Mouse (Mus musculus) kidney, adult 9 months (tissue): Measurements from ENCODE around the gene Actl6b.

Experiments used
- DNase-seq: peaks from one replicate; pipeline ENCODE4 v3.0.0; 2022

Actl6b gene

DNA sequence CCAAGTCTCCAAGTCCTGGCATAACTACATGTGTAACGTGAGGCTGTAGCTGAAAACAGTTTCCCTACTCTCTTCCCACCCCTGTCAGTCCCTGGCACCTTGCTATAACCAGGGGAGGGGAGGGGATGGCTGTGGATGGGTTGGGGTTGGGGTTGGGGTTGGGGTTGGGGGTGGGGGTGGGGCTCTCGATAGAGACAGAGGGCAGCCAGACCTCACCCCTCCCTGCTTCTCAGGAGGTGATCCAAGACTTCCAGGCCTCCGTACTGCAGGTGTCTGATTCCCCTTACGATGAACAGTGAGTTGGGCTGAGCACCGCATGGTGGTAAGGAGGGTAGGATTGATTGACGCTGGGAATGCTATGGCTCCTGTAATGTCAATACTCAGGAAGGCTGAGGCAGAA is 12.4 kb downstream of the Actl6b start:
- DNase-seq = no peak

DNA sequence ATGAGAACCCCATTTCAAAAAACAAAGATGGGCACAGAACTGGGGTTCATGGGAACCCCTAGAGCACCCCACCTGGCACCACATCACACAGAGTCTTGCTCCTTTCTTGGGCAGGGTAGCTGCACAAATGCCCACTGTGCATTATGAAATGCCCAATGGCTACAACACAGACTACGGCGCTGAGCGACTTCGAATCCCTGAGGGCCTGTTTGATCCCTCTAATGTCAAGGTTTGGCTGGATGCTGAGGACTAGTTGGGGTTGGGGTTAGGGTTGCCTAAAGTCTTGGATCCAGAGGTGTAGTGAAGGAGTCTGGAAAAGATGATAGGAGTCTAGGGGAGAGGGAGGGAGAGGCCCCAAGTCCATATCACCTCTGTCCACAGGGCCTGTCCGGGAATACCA is 13.1 kb downstream of the Actl6b start:
- DNase-seq = no peak

DNA sequence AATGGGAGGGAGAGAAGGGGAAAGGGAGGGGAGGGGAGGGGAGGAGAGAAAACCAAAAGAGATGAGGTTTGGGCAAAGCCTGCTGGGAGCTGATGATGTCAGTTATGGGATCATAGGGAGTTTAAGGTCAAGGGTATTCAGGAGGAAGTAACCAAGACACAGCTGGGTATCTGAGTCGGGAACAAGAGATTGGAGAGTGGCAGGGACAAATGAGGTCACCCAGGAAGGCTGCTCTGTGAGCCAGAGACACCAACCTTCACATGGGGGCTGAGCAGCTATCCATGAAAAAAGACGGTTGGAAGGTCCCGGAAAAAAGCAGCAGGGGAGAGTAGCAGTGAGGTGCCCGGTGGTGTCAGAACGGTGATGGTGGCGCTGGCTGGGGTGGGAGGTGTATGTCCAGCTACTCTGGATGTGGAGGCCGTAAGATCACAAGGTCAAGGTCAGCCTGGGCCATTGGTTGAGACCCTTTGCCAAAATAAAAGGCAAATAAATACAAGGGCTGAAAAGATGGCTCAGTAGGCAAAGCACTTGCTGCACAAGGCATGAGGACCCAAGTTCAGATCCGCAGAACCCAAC is 15.0 kb downstream of the Actl6b start:
- no peak for DNase-seq

DNA sequence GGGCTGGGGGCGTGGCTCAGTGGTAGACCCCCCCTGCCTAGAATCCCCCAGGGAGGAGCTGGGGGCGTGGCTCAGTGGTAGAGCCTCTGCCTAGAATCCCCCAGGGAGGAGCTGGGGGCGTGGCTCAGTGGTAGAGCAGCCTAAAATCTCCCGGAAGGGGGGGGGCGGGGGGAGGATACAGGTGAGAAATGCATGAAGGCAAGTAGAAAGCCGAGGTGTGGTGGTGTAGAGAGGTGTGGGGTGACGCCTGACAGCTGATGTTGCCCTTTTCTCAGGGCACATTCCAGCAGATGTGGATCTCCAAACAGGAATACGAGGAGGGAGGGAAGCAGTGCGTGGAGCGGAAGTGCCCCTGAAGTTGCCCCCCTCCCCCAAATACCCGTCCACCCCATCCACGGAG is 15.7 kb downstream of the Actl6b start:
- no peak for DNase-seq

DNA sequence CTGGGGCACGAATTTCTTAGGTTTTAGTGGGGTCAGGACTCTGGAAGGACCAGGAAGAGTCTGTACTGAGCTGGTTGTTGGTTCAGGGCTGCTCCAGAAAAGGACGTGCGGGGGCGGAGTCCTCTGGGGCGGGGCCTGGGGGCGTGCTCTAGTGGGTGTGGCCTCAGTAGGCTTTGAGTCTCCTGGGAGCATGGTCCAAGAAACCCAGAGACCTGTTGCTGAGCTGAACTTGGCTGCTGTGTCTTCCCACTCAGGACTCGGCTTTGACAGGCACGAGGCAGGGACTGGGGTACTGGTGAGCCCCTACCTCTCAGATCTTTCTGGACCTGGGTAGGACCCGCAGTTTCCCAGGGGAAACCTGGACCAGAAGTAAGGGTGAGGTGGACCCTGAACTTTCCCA is 16.3 kb downstream of the Actl6b start, which contains the start of gene Tfr2:
Gene Tfr2, plus strand, starts transcription at position 176 of the 400 bp plus-strand sequence.
- peak; percentile 68 for DNase-seq

DNA sequence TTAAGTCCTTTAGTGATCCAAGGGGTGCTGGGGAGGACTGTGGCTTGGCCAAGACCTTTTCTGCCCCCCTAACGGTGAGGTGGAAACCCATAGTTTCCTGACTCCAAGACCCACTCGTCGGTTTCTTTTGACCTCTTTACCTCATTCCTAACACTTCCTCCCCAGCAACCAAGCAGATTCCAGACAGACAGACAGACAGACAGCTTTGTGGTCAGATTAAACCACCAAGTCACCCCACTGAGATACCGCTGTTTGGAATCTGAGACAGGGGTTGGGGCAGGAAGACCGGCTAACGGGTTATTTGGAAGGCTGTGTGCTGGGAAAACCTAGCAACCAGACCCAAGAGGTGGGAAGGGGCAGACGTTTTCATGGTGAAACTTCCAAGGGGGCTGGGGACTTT is 16.9 kb downstream of the Actl6b start:
- no peak for DNase-seq

DNA sequence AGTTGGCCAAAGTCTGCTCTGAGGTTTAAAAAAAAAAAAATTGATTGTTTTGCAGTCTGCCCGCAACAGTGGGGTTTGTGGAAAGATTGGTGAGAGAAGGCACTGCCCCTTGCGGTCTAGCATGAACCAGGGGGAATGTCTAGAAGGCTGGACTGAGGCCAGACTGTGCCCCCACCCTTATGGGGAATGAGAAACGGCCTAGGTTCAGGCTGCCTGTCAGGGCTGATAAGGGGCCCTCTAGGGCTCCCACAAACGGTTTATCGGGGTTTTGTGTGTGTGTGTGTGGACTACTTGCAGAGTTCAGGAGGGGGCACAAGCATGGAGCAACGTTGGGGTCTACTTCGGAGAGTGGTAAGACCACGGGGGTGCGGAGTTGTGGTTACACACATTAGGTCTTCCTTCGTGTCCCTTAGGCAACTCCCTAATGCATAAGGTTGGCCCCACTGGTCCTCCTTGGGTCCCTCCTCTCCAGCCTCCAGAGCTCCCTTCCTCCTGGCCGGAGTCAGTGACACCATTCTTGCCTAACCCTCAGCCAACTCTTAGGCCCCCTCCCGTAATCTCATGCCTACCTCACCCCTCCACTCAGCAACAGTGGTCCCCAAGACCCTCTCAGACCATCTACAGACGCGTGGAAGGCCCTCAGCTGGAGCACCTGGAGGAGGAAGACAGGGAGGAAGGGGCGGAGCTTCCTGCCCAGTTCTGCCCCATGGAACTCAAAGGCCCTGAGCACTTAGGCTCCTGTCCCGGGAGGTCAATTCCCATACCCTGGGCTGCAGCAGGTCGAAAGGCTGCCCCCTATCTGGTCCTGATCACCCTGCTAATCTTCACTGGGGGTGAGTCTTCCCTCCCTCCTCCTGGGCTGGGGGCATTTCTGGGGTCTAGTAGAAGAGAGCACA is 17.6 kb downstream of the Actl6b start:
- DNase-seq = no peak

DNA sequence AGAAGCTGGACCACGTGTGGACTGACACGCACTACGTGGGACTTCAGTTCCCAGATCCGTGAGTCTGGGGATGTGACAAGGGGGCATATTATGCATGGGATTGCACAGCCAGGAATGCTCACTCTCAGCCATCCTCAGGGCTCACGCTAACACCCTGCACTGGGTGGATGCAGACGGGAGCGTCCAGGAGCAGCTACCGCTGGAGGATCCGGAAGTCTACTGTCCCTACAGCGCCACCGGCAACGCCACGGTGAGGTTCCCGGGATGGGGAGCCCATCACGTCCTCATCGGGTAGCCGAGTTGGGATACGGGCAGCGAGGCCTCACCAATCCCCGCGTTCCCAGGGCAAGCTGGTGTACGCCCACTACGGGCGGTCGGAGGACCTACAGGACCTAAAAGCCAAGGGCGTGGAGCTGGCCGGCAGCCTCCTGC is 21.2 kb downstream of the Actl6b start:
- DNase-seq = no peak

DNA sequence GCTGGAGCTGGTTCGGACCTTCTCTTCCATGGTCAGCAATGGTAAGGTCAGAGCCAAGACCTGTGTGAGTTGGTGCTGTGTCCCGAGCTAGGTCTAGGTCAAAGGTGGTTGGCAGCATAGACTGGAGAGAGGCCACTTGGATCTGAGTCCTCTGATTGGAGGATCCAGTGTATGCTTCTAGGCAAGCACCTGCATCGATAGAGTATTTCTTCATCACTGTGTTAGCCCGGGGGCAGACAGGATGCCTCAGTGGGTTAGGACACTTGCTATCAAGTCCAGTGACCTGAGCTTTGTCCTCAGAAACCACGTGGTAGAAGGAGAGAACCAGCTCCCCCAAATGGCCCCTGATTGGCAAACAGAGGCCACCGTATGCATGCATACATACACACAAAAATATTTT is 26.9 kb downstream of the Actl6b start:
- DNase-seq = no peak

DNA sequence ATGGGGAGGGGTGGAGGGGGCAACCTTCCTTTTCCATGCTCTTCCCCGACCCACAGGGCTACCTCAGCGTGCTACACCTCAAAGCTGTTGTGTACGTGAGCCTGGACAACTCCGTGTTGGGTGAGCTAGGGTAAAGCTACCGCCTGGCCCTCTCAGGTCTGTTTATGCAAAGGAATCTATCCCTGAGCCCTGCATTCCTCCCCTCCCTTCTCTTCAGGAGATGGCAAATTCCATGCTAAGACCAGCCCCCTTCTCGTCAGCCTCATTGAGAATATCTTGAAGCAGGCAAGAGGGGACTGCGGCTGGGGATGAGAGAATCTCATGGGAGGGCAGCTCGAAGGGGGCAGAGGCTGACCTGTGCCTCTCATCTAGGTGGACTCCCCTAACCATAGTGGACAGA is 29.4 kb downstream of the Actl6b start:
- no peak for DNase-seq

DNA sequence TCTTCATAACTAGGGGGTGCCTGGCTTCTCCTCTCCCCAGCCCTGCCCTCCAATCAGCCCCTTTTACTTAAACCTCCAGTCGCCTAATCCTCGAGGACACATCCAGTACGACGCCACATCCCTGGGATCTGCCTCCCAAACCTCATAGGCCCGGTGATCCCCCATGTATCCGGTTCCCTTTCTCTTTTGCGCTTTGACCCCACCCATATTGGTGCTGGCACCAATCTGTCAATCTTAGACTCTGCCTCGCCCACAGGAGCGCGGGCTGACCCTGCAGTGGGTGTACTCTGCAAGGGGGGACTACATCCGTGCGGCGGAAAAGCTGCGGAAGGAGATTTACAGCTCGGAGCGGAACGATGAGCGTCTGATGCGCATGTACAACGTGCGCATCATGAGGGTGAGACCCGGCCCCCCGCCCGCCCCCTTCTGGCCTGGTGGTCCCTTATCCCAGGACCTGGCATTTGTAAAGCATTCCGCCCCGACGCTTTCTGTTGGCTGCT is 30.4 kb downstream of the Actl6b start:
- no peak for DNase-seq

DNA sequence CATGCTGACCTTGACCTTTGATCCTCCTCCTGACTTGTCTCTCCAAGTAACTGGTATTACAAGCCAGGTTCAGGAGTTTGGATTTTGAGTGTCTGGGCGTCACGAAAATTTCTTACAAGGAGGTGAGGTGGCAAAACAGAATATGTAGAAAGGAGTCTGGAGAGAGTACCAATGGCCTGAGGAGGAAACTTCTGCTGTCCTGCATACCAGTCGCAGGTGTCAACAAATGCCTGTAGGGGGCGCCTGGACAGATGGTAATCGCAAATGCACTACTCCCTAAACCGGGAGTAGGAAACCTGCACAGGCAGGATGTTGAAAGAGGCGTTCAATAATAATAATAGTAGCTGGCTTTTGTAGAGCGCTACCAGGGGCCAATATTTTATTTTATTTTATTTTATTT is 31.7 kb downstream of the Actl6b start:
- DNase-seq = peak; percentile 78

DNA sequence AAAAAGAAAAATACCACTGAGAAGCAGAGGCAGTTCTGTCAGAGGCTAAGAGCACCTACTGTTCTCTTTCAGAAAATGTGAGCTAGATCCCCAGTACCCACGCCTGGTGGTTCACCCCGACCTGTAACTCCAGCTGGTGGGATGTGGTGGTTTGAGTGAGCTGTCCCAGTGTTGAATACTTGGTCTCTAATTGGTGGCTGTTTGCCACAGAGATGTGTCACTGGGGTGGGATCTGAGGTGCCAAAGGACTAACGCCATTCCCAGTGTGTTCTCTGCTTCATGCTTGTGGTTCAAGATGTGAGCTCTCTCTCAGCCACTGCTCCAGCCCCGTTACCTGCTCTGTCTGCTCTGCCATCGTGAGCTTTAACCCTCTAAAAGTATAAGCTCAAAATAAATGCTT is 37.2 kb downstream of the Actl6b start:
- DNase-seq = no peak

DNA sequence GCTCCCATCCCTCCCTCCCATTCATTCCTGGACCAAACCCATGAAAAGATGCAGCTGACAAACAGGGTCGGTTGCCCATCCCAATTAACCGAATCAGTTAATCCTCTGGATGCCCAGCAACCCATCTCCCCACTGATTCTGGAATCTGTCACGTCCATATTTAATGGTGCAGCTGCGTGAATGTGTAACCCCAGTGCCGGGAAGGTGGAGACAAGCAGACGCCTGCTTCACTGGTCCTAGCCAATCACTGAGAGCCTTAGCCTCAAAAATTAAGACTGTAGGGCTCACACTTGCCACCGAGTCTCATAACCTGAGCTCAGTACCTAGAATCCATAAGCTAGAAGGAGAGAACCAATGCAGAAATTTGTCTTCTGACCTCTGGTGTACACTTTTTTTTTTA is 42.6 kb downstream of the Actl6b start:
- DNase-seq = no peak

DNA sequence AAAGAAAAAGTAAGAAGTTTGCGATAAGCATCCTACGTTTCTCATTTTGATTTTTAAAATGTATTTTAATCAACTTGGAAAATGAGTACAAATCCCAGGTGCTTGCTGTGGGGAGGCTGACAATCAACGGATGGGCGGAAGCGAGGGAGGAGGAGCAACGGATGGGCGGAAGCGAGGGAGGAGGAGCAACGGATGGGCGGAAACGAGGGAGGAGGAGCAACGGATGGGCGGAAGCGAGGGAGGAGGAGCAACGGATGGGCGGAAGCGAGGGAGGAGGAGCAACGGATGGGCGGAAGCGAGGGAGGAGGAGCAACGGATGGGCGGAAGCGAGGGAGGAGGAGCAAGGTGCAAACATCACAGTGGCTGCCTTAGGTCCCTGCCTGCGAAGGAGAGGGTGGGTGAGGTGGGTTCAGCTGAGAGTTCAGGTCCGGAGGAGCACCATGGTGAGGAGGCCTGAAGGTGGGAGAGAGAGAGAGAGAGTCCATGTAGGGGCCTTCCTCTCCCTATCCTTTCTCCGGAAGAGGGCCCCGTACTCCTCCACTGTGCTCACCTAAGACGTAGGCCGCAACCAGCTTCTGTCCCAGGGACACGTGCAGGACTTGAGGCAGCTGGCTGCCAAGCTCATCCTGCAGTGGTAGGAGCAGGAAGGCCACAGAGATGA is 43.4 kb downstream of the Actl6b start:
- DNase-seq = no peak

DNA sequence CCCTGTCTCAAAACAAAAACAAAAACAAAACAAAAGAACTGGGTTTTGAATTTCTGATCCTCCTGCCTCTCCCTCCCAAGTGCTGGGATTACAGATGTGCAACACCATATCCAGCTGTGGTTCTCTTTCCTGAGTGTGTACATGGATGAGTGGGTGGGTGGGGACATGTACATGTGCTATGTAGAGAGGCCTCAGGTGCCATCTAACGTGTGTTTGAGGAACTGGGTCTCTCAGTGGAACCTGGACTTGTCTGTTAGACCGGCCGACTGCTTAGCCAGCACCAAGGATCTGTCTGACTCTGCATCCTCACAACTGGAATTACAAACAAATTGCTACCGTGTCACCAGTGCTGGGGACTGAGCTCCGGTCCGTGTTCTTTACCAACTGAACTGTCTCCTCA is 44.3 kb downstream of the Actl6b start:
- no peak for DNase-seq

DNA sequence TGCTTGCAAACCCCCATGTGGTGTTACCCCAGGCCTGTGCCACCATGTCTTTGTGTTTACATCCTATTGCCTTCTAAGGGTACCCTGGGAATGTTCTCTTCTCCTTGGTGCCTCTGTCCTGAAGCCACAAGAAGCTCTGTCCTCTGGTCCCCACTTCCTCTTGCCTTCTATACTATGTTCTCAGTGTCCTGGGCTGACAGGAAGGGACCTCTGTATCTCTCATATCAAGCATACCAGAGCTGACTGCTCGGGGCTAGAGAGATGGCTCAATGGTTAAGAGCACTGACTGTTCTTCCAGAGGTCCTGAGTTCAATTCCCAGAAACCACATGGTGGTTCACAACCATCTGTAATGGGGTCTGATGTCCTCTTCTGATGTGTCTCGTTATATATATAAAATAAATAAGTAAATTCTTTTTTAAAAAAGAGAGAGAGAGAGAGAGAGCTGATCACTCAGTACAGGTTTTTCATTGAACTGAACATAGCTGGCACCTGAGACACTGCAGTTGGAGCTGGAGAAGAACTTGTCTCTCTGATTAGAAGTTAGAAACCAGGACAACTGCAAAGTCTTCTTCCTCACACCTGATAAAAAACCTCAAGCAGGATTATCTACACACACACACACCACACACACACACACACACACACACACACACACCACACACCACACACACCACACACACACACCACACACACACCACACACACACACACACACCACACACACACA is 44.9 kb downstream of the Actl6b start:
- no peak for DNase-seq

DNA sequence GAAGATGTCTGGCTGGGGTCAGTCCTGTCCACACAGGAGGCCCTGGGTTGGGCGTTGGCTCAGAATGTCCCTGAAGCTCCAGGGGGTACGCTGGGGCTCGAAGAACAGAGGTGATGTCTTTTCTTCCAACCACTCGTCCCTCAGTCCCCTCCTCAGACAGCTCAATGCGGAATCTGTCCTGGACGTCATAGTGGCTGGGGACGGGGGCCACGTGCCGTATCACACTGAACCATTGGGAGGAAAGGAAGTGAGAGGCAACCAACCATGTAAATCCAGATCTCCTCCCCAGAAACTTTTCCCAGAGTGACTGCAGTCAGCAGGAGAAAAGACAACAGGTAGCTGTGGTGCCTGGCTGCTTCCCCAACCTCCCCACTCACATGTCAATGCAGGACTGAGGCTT is 46.3 kb downstream of the Actl6b start:
- no peak for DNase-seq

DNA sequence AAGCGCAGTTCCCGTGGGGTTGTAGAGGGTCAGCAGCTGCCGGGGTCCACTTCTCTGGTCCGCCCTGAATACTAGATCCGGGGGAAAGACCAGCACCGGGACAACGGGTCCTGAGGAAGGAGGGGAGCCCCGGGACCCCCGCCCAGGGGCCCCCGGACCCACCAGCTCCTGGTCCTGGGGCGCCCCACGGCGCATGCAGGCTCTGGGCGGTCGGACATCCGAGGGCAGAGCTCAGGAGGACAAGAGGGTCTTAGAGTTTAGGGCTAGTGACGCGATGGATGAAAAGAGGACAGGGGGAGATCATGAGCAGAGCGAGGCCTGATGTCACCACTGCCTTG is 46.9 kb downstream of the Actl6b start:
- no peak for DNase-seq

DNA sequence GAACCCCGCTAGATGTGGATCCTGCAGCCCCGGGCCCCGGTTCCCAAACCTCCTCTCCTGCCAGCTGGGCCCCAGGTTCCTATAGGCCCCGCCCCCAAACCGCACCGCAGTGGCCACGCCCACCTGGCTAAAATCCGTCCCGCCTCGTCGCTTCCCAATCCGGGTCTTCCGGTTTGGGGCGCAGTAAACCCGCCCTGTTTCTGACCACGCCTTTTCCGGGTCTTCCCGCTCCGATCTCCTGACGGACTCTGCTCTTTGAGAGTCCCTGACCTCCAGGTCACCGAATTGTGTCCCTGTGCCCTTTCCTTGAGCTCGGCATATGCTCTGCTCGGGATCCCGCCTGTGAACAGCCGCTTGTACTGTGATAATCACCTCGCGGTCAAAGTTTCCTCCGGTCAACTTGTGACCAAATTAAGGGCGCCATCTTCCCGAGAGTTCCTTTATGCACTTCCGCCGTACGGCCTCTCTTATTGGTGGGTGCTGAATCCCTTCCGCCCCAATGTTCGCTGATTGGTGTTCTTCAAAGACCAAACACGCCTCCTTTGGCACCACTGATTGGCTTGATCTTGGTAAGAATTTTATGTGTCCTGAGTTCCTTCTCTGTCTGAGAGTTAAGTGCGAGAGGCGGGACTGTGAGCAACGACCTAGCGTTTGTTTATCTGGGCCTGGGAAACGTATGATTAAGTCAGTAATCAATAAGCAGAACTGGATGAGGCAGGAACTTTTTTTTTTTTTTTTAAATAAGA is 47.5 kb downstream of the Actl6b start, which contains the start of gene Mospd3:
Gene Mospd3, minus strand, starts transcription at position 440 of the 746 bp plus-strand sequence.
- DNase-seq = peak; percentile 99

DNA sequence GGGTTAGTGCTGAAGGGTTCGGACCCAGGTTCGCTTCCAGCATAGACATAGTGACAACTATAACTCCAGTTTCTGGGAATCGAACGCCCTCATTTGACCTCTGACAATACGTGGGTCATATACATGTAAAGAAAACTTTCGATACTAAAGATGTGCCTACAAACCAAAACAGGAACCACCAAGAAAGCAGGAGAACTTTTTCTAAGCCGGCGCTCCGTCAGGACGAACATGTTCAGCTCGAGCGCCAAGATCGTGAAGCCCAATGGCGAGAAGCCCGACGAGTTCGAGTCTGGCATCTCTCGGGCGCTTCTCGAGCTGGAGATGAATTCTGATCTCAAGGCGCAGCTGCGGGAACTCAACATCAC is 48.0 kb downstream of the Actl6b start:
- peak; percentile 33 for DNase-seq

DNA sequence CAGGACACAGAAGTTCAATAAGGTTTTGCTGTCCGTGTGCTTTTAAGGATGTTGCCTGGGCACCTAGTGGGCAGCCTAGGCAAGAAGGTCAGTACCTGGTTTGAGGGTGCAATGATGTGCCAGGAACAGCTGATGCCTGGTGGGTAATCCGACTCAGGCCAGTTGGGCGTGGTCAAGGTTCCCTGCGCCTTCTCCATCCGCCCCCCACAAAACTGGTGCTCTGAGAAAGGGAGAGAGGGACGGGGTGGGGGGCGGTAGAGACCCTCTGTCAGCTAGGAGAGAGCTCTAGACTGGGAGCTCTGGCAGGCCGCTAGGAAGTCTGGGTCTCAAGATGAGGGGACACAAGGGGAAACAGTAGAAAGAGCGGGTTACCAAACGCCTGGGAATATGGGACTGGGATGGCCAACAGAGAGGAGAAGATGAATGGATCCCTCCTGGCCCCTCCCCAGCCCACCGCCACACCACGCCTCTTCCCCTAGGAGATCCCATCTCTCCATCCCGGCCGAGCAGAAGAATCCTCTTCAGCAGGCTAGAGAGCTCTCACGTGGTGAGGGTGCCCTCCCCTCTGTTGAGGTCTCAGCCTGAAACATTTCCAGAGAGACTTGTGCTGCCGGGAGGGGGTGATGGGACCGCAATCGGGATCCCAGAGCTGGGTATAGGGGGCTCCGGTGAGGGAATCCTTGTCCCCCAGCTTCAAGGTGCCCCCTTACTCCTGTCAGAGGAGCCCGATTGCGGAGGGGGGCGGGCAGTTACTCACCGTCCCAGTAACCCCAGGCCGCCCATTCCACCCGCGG is 54.7 kb downstream of the Actl6b start:
- DNase-seq = no peak
